Mouse (Mus musculus) G1E (cell line): ENCODE results near the gene Nicn1.

Experiments used
- CTCF ChIP-seq: IDR thresholded peaks from 2 replicates; pipeline ENCODE4 v1.5.1; 2012; ENCODE audit warnings: low read depth, low read length, inconsistent platforms, mixed read lengths
- GATA1 ChIP-seq: IDR thresholded peaks from 2 replicates; pipeline ENCODE4 v1.6.1; 2012; ENCODE audit warnings: borderline replicate concordance, low read length, inconsistent platforms, mixed read lengths
- GATA2 ChIP-seq: IDR thresholded peaks from 2 replicates; pipeline ENCODE4 v1.6.1; 2012; ENCODE audit warnings: low read depth, low read length, inconsistent platforms, borderline replicate concordance
- POLR2AphosphoS5 ChIP-seq: IDR thresholded peaks from 2 replicates; pipeline ENCODE4 v1.6.1; 2012; ENCODE audit warnings: low read depth, low read length, inconsistent platforms; ENCODE audit not compliant: insufficient replicate concordance
- TAL1 ChIP-seq: conservative IDR thresholded peaks from 2 replicates; pipeline ENCODE4 v1.6.1; 2012; ENCODE audit warnings: low read depth, low read length, inconsistent platforms, mixed read lengths

DNA sequence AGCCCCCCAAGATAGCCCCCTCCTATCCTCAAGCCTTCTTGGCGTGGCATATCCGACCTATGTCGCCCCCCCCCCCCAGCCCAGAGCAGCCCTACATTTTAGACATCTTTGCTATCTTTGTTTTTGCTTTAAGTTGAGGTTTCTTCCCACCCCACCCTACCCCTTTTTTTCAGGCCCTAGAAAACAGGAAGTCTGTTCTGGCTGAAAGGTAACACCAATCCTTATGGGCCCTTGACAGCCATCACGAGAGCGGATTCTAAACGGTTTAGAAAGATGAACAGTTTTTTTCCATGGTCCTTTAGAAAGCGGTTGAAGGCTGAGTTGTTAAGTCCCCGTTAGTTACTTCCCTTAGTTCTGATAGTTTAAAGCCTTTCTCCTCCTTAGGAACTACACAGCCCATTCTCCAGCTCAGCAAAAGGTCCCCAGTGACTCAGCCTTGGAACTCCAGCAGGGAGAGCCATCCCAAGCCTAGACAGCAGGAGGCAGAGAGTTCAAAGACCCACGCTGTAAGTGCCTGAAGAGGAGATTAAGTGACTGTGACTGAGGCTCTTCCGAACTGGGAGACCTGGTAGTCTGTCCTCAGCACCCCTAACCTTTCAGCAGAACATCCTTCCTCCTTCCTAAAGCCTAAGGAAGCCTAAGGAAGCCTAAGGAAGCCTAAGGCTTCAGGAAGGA lies 23.8 kb upstream of the Nicn1 start:
- no peak for TF ChIP-seq CTCF
- no peak for TF ChIP-seq TAL1
- TF ChIP-seq POLR2AphosphoS5 = no peak
- TF ChIP-seq GATA1 = no peak
- TF ChIP-seq GATA2 = no peak
